Mouse (Mus musculus) mouse trophoblast stem cell (cell line): ENCODE measurements around the gene Ssh2.

Source experiments
- in situ Hi-C, 2 experiments: fragments of 300-500 bp; cut with MseI, MboI; formaldehyde crosslinking; loops; 2 replicates in 1 of 2; 3 replicates in 1 of 2; pipeline ENCODE4 v1.15.1; 2025

Gene Ssh2

DNA sequence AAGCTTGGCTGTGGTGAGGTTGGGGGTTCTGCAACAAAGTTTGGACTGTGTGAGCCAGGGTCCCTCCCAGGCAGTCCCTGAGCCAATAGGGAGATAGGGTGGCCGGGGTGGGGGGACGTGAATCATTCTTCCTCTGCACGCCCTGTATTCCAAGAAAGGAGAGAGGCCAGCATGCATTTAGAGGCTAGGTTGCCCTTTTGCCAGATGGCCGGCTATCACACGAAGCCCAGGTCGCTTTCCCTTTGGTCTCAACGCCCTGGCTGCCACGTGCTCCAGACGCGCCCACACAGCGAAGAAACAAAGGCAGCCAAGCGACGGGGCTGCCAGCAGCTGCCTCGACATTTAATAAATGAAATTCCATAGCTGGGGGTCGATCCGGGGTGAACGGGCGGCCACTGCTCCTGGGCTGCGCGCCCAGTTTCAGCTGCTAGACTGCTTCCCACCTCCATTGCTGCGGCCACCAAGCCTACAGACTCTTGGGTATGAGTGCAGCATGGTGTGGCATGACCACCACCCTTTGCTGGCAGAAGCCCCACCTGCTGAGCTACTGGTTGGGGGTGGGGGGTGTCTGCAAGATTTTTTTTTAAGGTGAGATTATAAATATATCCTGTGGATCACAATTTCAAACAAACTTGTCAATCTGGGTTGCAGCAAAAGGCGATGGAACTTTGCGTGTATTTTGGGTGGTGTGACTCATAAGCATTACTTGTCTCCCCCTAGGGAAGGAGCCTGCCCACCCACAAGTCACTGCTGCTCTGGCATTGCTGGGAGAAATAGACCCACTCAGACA is 275.6 kb downstream of the Ssh2 start:
- in situ Hi-C loops = no loop called here

DNA sequence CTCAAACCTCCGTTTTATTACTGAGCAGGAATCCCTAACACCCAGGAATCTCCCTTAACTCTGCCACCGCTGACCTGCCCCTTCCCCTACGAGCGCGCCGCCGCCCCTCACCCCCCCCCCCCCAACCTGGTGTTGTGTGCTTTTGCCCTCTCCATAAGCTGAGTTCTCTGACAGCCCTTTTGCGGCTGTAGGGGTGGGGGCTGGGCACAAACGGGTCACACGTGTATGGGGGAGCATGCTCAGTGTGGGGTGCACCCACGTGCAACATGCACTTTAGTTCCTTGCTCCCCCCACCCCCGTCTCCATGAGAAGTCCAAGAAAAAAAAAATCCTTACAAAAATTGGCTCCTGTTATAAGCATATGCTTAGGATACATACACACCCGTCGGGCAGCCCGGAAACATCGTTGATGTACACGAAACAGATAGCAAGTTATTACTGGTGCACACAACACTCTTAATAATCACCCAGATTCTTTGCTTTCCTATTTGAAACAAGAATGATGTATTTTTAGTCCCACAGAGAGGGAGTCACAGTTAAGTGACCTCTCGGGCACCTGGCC is 276.3 kb downstream of the Ssh2 start:
- in situ Hi-C loops = no loop called here

DNA sequence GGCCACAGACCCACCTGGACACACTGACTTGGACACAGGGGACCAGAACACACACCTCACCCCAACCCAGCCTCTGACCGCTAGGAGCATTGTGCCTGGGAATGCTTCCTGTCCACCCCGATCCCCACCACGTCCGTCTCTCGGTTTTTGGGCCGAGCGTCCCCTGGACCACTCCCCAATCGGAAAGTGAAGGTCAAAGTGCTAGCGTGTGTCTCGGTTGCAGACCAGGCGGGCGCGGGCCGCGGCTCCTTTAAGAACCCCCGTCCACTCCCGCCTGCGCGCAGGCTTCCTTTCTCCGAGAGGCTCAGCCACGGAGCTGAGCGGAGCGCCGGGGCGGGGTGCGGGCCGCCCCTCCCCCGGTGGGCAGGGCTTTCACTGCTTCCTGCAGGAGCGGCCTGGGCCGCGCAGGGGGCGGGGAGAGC is 276.8 kb downstream of the Ssh2 start:
- in situ Hi-C loops = no loop called here

DNA sequence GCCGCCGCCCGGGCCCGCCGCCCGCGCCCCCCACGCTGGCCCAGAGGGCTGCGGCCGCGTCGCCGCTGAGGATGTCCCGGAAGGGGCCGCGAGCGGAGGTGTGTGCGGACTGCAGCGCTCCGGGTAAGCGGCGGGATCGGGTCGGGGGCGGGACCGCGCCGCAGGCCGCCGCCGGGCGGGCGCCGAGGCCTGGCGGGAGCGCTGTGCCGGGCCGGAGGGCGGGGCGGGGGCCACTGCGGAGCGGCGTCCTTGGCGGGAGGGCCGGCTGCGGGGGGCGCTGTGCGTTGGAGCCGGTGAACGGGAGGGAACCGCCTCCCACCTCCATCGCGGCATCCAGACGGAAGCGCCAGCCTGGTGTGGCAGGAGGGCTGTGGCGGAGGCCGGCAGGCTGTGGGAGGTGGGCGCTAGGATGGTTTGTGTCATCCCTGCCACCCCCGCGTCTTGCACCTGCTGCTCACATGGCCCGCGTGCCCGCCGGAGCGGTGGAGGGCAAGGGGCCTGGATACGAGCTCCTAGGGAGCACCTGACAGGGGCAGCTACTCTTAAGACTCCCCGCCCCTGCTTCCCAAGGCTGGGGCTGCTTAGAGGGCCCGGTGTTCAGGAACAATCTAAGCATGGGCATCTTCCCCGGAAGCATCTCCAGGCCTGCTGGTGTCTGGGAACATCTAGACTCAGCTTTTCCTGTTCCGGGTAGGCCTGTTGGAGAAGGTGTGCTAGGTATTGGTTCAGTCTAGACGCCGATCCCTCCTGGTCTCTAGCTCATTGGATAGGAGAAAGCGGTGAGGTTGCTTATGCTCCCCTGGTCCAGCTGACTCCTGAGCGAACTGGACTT is 277.6 kb downstream of the Ssh2 start, which contains the start of gene Git1:
Gene Git1 (plus strand): TSS at position 51 of the 832 bp plus-strand sequence.
- in situ Hi-C loops = no loop called here

DNA sequence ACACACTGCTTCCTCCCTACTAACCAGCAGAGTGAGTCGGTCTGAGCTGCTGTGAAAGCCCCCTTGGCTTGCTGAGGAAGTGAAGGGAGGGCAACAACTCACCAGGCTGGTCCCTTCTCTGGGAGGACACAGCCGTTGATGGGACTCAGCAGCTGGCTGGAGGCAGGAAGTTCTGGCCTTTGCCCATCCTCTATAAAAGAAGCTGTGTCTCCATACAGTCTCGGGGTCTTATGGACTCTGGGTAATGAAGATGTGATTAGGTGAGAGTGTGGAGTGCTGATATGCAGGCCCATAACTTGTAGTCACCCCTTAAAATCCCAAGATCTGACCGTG is 278.2 kb downstream of the Ssh2 start:
- in situ Hi-C loops = no loop called here

DNA sequence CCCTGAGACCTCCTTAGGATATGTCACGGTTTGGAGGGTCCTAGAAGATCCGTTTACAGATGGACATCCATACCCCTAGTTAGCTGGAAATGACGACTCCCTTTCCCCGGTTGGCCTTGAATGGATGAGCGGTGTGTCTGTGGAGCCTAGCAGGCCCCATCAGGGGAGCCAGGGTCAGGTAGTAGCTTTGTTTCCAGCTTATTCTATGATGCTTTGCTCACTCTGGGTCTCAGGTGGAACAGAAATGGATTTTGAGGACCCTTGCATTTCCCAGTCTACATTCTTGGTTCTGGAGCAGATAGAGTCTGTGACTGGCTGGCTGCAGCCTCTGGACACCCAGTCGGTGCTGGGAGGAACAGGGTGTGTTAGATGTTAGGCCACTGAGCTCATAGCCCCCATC is 278.7 kb downstream of the Ssh2 start:
- in situ Hi-C loops = no loop called here

DNA sequence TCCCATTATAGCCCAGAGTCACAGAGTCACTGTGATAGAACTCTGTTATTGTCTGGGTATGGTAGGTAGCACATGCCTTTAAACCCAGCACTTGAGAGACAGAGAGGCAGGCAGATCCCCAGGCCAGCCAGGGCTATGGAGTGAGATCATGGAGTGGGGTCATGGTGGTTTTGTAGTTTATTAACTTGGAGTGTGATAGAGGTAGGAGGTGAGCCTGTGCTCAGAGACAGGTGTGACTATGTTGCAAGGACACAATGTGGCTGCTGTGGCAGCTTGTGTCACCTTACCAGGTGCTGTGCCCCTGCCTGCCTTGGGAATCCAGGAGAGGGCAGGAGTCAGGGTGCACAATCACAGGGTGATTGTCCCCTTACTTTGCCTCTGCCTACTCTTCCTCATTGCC is 279.4 kb downstream of the Ssh2 start:
- in situ Hi-C loops = no loop called here

DNA sequence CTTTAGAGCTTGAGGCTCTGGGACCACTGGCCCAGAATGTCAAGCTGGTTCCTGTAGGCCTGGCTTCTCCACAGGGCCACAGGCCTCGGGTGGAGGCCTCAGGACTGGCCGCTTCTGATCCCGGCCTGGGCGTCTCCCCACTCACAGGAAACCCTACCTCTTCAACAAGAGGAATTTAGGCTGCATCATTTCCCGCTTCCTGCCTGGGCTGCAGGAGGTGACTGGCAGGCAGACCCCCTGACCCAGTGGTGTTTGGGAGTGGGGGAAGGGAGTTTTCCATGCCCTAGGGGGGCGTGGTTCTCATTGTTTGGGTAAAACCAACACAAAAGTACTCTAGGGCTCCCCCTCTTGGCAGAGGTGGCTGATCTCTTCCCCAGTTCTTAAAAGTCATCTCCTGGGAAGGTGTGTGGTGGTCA is 281.3 kb downstream of the Ssh2 start:
- in situ Hi-C loops = no loop called here

DNA sequence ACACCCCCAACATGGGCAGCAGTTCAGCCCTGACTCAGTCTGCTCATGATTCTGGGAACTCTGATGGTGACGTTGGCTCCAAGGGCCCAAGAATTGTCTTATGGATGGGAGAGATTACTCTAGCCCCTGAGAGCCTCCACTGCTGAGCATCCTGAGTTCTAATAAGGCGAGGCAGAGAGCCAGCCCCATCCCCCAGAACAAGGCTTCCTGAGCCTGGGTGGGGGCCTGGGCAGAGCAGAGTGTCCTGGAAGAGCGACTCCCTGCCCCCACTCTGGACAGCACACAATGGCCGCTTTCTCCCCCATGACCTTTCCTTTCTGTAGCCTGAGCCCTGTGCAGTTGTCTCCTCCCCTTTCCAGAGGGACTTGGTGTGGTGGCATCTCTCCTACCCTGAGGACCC is 281.8 kb downstream of the Ssh2 start:
- in situ Hi-C loops = no loop called here

DNA sequence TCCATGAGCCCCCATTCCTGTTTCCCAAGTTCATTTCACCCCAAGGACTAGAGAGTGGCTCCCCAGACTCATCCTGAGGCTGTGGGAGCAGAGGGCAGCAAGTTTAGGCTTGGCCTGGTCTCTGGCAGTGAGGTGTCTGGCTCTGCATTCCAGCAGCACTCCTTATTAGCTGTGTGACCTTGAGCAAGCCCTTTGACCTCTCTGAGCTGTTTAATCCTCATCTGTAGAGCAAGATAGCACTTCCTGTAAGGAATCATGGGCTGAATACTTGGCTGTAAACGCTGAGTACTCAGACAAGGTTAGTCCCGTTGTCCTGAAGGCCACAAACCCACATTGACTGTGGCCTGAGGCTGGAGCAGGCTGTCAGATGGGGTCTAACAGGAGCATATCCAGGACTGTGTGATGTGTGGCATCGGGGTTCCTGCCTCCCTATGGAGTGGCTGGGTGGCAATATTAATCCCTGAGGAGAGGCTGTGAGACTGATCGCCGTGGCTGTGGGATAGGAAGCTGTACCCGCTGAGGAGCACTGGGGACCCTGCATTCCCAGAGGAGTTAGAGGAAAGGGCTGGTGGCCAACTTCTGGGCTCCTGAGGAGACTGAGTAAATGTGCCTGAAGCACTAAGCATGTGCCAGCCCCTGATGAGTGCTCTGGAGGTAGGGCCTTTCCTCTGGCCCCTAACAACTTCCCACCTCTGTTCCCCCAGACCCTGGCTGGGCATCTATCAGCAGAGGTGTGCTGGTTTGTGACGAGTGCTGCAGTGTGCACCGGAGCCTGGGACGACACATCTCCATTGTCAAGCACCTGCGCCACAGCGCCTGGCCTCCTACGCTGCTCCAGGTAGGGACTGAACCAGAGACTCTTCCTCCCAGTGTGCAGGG is 282.4 kb downstream of the Ssh2 start:
- in situ Hi-C loops = no loop called here

DNA sequence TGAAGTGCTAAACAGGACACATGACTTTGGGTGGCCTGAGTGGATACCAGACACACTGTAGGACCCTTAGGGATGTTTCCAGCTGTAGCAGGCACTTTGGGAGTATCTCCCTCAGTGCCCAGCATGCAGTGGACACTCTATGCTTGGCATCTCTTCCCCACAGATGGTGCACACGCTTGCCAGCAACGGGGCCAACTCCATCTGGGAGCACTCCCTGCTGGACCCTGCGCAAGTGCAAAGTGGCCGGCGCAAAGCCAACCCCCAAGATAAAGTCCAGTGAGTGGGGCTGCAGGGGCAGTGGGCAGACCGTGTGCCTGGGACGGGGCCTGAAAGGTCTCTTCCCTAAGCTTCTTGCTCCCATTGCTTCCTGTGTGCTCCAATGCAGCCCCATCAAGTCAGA is 283.3 kb downstream of the Ssh2 start:
- in situ Hi-C loops = no loop called here

DNA sequence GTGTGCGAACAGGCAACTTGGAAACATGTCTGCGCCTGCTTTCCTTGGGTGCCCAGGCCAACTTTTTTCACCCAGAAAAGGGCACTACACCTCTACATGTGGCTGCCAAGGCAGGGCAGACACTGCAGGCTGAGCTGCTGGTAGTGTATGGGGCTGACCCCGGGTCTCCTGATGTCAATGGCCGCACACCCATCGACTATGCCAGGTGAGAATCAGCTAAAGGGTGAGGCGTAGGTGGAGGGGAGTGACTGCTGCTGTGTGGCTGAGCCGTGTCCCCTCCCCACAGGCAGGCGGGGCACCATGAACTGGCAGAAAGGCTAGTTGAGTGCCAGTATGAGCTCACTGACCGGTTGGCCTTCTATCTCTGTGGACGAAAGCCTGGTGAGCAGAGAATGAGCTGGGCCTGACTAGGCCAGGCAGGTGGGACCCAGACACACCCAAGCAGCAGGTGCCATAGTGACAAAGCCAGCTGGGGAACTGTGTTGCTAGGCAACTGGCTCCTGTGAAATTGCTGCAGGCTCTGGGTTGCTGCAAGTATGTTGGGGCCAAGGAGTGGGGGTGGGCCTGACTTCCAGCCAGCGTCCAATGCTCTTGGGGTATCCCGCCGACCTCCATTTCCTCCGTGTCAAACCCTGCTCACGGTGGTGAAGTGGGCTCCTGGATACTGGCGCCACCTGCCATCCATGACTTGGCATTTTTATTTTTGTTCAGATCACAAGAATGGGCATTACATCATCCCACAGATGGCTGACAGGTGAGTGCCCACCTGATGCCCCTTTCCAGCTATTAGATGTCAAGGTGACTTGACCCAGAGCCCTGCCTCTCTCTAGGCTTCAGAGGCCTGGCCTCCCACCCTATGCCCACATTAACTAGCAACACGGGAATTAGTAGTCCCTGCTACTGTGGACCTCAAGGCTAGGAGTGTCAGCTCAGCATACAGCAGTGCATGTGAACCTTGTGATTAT is 284.6 kb downstream of the Ssh2 start:
- in situ Hi-C loops = no loop called here

DNA sequence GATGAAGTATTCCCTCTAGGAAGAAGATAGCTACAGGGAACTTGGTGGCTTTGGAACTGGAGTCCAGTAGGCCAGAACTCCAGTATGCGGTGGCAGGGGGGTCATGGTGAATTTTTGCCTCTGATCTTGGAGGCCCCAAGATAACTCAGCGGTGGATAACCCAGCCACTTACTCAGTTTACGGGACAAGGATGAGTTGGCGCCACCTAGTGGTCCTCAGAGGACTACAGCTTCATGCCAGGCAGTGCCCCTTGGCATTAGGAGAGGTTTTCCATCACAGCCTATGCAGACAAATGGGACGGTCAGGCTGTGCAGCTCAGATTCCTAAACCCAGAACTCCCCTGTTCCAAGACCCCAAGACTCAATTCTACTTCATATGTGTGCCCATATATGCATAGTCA is 285.3 kb downstream of the Ssh2 start:
- in situ Hi-C loops = no loop called here

DNA sequence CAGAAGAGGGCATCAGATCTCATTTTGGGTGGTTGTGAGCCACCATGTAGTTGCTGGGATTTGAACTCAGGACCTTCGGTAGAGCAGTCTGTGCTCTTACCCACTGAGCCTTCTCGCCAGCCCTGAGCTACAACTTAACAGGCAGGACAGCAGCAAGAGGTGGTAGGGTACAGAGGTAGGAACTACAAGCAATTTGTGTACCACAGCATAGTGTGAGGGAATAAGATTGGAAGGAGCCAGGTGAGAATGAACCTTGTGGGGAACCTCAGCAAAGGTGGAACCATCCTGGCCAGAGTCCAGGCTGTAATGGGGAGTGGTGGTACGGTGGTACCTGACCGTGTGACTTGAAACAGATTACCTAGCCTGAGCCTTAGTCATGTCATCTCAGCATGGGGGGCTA is 285.9 kb downstream of the Ssh2 start:
- in situ Hi-C loops = no loop called here

DNA sequence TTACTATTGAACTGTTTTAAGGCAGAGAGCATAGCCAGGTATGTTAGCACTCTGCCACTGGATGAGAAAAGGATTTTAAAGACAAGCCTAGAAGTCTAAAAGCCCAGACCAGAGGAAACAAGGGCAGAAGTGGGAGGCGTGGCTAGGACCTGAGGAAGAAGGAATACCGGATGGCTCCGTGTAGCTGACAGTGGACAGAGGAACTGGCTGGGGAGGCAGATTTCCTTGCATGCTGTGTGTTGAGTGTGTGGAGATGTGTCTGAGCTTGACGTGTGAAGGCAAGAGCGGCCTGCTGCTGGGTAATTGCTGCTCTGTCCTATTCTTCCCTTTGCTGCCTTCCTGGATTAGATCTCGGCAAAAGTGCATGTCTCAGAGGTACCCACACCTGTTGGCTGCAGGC is 286.4 kb downstream of the Ssh2 start:
- in situ Hi-C loops = no loop called here

DNA sequence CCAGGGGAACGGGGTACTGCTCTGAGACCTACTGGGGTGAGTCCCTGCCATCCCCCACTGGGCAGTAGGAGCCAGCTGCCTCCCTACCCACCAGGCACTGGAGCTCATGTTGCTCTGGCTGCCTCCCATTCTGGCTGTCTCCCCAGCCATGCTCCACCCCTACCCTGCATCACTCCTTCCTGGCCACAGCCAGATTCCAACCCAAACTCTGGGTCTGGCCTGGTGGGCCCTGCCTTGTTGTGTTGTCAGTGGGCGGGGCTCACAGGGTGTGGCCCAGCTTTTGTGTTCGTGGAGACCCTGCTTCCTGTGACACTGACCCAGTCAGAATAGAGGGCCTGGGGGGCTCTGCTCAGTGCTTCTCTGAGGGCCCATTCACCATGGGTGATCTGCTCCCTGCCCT is 287.4 kb downstream of the Ssh2 start:
- in situ Hi-C loops = no loop called here

DNA sequence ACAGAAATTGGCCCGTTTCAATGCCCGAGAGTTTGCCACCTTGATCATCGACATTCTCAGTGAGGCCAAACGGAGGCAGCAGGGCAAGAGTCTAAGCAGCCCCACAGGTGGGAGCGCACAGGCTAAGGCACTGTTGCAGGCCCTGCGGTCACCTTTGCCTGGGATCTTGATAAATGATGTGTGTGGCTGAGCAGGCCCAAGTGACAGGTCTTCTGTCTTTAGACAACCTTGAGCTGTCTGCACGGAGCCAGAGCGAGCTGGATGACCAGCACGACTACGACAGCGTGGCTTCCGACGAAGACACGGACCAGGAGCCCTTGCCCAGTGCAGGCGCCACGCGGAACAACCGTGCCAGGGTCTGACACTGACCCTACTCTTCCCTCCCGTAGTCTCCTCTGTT is 288.3 kb downstream of the Ssh2 start:
- in situ Hi-C loops = no loop called here

DNA sequence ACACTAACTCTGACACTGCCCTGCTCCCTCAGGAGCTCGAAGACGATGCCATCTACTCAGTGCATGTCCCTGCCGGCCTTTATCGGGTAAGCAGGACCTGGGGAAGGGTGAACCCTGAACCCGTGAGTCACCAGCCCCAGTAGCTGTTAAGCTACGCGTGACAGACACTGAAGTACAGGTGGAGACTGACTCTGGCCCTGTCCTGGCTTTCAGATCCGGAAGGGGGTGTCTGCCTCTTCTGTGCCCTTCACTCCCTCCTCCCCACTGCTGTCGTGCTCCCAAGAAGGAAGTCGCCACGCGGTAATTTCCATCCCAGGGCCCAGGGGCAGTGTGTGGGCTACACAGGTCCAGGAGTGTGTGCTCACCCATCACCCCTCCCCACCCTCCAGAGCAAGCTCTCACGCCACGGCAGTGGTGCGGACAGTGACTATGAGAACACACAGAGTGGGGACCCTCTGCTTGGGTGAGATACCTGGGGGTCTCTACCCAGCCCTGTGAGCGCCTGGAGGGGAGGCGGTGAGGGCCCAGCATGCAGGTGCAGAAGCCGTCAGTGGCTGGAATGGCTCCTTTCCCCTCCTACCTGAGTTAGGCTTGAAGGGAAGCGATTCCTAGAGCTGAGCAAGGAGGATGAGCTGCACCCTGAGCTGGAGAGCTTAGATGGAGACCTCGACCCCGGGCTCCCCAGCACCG is 289.3 kb downstream of the Ssh2 start:
- in situ Hi-C loops = no loop called here

DNA sequence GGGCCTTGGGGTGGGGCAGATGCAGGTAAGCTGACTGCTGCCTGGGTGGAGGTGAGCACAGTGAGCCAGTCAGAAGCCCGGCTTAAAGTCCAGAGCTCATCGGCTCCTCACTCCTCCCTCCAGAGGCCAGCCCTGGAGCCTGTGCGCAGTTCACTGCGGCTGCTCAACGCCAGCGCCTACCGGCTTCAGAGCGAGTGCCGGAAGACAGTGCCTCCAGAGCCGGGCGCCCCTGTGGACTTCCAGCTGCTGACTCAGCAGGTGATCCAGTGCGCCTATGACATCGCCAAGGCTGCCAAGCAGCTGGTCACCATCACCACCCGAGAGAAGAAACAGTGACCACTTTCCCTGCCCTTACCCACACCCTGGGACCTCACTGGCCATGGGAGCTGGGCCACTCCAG is 290.2 kb downstream of the Ssh2 start:
- in situ Hi-C loops = no loop called here

DNA sequence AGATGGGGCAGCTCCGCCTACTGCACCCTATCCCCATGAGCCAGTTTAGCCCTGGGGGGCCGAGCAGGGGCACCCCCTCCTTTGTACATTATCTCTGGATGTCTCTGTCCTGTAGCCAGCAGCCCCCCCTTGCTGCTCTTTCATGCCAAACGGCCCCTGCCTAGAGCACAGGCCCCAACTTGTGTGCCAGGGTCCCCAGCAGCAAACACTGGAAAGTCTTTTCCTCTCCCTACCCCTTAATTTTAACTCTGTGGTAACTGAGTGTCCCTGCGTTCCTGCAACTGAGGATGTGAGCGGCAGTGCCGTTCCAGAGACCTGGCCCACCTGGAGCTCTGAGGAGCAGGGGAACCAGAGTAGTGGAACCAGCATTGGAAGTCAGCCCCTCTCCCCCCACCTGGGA is 290.9 kb downstream of the Ssh2 start:
- in situ Hi-C loops = no loop called here
